Mouse (Mus musculus): ENCODE measurements around the gene Nppb.

The Nppb gene

DNA sequence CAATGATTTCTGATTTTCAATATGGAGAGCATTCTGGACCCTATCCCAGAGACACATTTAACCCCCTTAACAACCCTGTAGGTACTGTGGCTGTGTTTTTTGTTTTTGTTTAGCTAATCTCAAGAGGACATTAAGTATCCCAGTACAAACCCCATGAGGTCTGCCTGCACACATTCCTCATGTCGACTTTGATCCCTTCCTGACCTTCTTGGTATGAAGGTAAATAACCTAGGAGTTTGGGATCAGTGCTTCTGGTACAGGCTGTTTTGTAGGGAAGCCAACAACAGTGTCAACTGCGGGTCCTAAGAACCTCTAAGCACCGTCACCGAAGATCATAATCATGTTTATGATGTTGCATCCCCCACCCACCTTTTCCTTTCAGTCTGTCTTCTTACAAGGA is 7.9 kb upstream of the Nppb start:
- no peak for DNase-seq (ENCODE audit: low spot score)

DNA sequence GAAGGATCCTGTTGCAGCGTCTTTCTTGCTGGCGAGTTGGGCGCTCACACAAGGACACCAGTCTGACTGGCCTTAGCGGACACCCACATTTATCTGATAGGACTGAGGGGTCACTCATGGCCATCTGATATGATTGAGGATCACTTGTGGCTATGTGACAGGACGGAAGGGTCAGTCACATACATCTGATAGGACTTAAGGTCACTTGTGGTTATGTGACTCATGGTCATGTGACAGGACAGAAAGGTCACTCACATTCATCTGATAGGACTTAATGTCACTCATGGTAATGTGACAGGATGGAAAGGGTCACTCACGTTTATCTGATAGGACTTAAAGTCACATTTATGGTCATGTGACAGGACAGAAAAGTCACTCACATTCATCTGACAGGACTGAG is 7.2 kb upstream of the Nppb start:
- DNase-seq (ENCODE audit: low spot score), result no peak

DNA sequence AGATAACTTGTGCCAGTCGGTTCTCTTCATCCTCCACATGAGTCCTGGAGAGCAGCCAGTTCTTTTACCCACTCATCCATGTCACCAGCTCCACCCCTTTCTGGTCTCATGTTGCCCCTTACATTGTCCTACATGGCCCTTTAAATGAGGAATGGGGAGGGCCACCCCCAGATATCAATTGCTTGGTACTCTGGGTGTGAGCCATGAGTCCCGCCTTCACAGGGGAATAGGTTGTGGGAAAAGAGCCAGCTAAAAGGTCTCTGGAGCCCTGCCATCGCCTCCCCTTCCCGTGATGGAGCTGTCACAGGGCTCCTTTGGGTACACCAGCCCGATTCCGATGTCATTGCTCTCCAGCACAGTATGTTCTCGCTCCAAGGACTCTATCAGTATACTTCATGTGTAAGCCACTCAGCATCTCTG is 6.1 kb upstream of the Nppb start:
- no peak for DNase-seq (ENCODE audit: low spot score)

DNA sequence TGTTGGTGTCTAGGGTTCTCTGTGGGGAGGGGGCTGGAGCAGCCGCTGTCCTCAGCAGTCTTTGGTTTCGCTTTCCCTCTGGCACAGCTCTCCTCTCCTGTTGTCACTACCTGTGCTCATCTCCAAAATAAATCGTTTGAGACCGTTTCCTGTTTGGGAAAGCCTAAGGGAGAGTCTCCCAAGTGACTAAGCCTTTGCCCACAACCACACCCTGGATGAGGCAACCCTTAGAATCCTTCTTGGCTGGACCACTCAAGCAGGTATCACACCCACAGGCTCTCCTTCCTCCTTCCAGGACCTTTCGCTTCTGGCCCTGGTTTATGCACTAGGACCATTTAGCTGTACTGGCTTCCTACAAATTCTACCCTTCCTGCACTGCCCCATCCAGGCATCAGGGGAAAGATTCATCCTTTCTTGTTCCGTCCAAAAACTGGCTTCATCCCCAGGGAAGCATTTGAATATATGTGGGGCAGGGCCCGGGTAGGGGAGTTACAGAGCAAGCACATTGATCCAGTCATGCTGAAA is 8.0 kb downstream of the Nppb start:
- DNase-seq (ENCODE audit: low spot score), result no peak

DNA sequence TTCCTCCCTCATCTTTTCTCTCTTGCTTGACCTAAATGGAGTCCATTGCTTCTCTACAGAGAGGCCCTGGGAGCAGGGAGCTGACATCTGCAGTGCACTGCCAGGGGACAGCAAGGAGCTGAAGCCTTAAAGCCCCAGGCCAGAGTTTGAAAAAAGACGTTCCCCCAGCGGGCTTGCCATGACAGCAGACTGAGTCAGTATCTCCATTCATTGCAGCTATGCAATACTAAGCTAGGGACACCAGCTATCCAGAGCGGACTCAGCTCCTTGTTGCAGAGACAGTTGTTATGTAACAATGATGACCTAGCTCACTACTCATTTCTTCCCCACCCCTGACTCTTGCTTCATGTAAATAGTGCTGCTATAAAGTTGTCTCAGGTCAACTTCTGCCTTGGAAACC is 9.7 kb downstream of the Nppb start:
- no peak for DNase-seq (ENCODE audit: low spot score)

DNA sequence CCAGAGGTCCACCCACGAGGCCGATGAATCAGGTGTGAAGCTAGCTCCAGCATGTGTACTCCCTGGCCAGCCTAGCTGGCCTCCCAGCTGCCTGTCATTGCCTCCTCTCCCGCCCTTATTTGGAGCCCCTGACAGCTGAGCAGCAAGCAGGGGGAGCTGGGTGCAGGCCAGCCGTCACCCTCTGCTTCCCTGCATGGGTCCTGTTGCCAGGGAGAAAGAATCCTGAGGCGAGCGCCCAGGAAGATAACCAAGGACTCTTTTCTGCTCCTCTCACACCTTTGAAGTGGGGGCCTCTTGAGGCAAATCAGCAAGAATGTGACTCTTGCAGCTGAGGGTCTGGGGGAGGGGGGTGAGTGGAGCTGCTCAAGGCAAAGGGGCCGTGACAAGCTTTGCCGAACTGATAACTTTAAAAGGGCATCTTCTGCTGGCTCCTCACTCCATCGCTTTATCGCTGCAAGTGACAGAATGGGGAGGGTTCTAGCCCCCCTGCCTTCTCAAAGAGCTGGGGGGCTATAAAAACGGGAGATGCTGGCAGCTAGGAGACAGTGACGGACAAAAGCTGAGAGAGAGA is 14.7 kb downstream of the Nppb start, which contains the start of gene Nppa:
Gene Nppa (plus strand): TSS at position 521 of the 571 bp plus-strand sequence.
- no peak for DNase-seq (ENCODE audit: low spot score)

DNA sequence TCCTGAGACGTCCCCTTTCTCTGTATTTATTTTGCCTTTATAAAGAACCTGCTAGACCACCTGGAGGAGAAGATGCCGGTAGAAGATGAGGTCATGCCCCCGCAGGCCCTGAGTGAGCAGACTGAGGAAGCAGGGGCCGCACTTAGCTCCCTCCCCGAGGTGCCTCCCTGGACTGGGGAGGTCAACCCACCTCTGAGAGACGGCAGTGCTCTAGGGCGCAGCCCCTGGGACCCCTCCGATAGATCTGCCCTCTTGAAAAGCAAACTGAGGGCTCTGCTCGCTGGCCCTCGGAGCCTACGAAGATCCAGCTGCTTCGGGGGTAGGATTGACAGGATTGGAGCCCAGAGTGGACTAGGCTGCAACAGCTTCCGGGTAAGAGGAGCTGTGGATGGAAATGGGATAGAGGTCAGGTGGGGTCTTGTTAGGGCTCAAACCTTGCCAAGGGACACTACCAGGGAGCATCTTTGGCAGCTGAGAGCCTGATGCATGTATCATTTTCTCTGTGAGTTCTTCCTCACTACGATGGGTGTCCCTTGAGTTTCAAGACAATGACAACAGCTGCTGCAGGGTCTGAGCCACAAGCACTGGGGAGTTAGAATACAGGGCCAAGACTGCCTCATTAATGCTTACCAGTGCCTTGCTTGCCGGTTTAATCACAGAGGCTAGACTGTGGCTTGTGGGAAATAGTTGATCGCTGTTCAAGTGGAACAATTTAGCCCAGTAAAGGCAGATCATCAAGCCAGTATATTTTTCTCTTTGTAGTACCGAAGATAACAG is 15.6 kb downstream of the Nppb start:
- DNase-seq (ENCODE audit: low spot score), result no peak

DNA sequence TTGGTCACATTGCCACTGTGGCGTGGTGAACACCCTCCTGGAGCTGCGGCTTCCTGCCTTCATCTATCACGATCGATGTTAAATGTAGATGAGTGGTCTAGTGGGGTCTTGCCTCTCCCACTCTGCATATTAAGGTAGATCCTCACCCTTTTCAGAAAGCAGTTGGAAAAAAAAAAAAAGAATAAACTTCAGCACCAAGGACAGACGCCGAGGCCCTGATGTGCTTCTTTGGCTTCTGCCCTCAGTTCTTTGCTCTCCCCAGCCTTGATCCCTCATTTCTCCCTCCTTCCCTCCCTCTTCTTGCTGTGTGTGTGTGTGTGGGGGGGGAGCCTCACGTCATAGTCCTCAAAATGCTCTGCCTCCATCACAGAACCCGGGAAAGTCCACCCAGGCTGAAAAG is 16.3 kb downstream of the Nppb start:
- no peak for DNase-seq (ENCODE audit: low spot score)

DNA sequence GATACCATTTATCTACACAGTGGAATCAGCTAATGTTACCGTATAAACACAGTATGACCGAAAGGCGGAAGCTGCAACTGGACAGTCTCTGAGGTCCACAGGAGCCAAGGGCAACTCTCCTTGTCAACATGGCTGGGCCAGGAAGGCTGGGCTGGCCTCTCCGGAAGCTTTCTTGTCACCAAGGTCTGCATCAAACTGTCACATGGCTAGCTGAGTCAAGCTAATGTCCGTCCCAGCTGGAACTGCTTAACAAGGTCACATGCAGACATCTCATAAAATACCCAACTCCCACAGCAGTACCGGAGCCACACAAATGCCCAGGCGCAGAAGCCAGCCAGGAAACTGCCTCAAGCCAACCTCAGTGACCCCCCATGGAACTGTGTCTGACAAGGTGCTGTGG is 18.8 kb downstream of the Nppb start:
- no peak for DNase-seq (ENCODE audit: low spot score)

DNA sequence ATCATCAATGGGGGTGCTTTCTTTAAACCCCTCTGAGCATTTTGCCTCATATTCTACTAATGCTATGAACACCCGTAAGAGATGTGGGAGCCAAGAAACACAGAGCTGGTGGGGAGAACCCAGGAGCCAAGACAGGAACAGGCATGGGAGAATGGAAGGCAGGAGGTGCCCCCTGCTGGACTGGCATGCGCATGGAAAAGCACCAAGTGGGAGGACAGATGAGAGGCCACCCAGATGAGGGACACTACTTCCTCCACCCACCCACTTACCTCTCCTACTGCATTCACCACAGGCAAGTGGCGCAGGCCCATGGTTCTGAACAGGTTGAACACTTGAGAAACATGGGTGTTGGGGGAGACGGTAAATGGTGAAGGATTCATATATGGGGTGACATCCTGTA is 22.8 kb downstream of the Nppb start:
- no peak for DNase-seq (ENCODE audit: low spot score)

DNA sequence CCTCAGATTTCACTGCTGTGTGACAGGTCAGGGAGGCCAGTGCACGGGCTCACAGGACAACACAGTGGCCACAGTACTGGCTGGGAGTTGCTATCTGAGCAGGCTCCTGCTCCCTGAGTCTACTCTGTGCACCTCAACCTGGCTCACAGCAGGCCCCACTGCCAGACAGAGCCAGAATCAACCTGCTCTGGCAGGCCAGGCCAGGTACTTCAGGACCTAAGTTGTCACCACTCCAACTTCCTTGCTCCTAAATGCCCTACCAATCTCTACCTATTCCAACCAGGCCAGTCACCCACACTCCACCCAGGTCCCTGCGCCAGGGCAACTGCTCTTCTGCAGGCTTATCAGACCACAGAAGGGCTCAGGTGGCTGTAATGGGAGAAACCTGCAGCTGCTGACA is 24.1 kb downstream of the Nppb start:
- DNase-seq (ENCODE audit: low spot score), result no peak

DNA sequence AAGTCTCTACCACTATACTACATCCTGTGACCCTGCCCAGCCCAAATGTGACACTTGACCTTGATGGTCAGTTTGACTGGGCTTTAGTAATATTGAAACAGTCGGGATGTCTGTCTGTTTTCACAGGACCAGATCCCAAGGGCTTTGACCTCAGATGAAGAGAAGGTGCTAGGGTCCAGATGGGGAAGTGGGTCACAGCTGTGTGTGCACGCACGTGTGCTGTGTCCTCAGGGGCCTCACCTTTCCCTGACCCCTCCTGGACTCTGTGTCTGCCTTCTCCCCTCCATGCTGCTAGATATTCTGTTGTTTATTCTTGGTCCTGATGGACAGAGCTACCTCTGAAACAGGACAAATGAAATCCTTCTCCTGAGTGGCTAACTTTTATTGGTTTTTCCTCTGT is 25.7 kb downstream of the Nppb start:
- no peak for DNase-seq (ENCODE audit: low spot score)

DNA sequence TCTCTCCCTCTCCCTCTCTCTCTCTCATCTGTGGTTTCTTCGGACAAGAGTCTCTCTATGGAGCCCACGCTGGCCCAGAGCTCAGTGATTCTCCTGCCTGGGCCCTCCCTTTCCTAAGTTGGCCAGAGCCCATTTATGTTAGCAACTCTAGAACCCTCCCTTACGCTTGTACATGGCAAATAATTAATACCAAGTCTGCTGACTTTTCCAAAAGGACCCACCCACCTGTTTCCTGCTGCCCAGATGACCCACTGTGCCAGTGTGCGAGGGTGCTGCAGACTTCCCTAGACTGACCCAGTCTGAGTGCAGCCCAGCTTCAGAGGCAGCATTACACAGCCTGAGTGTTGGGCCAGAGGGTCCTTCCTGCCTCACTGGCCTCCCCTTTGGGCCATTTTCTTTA is 26.6 kb downstream of the Nppb start:
- DNase-seq (ENCODE audit: low spot score), result no peak

DNA sequence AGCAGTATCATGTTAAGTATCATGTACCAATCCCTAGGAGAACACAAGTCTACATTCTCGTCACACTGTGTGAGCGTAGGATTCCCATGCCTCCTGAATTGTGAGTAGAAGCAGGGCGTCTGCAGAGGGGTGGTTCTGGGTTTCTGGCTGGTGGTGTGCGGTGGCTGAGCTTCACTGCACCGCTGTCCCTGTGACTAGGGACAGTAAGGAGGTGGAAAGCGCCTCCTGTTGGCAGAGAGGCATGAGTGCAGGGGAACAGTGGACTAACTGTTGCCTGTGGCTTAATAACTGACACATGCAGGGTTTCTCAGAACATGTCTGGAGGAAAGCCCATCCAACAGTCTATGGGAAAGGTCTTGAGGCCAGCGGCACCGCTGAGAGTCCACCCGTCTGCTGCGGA is 29.8 kb downstream of the Nppb start:
- DNase-seq (ENCODE audit: low spot score), result no peak

DNA sequence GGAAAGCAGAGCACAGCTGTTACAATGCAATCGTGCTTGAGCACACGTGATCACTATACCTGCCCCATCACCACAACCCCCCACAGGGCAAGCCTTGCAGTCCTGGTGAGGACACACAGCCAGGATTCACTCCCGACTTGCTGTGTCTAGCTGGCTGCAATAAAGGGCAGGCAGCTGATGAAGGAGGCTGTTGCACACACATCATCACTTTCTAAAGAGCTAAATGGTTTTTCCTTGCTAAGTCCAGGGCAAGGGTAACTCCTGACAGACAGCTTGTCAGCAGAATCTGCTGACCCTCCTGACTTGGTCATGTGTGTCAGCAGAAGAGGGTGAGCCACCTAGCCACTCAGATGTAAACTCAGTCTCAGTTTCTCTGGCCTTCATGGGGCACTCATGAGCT is 31.4 kb downstream of the Nppb start:
- no peak for DNase-seq (ENCODE audit: low spot score)

DNA sequence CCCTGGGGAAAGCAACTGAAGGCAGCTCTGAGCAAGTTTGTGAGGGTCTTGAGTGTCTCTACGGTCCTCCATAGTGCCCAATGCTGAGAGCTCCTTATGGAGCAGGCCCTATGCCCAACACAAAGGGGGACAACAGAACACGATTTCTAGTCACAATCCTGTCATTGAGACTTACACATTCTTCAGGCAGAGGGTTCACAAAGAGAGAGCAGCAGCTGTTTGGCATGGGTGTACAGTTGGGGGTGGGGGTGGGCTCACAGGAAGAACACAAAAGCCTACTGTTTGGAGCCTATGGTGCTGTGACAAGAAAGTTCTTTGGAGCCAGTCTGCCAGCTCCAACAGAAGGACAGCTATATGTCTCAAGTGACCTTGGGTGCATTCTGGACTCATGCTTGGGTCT is 32.8 kb downstream of the Nppb start:
- DNase-seq (ENCODE audit: low spot score), result no peak

DNA sequence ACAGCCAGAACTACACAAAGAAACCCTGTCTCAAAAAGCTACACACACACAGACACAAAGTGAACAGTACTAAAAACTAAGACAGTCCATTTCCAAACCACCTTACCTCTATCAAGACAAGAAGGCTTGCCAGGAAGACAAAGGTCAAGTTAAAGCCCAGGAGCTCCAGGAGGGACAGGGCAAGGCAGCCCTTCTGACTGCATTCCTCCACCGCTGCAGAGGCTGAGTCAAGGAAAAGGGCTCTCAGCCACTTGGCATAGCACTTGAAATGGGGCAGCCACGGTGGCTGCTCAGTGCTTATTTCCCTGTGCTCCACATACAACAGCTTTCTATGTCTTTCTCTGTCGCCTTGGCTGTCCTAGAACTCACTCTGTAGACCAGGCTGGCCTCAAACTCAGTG is 38.4 kb downstream of the Nppb start:
- DNase-seq (ENCODE audit: low spot score), result no peak

DNA sequence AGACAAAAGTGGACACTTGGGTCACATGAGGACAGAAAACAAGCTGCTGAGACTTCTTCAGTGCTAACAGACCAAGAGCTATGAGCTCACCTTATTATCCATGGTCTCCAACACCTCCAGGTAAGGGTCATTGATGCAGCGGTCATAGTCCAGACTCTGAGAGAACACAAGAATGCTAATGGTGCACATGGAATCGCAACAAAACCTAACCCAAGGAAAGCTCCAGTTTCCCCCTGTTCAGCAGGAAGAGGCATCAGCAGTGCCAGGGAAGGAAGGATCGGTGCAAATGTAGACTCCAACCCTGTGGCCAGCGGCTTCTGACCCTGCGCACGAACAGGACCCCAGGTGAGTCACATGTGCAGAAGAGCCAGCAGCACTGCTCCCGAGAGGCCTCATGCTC is 43.7 kb downstream of the Nppb start:
- DNase-seq (ENCODE audit: low spot score), result no peak

DNA sequence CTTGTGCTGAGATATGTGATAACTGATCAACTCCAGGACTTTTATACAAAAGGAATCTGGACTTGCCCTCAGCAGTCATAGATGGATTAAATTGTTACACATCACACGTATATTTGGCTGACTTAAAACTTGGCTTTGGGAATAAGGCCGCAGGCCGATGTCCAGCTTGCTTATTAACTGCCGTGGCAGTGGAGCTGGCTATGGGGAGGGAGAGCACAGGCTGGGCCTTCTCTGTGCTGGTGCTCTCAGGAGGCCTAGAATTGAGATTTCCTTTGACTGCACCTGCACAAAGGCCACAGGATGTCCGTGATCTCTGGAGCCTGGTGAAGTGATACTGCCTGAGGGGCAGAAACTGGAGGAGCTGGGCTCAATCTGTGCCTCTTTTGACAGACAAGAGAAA is 44.9 kb downstream of the Nppb start:
- no peak for DNase-seq (ENCODE audit: low spot score)

DNA sequence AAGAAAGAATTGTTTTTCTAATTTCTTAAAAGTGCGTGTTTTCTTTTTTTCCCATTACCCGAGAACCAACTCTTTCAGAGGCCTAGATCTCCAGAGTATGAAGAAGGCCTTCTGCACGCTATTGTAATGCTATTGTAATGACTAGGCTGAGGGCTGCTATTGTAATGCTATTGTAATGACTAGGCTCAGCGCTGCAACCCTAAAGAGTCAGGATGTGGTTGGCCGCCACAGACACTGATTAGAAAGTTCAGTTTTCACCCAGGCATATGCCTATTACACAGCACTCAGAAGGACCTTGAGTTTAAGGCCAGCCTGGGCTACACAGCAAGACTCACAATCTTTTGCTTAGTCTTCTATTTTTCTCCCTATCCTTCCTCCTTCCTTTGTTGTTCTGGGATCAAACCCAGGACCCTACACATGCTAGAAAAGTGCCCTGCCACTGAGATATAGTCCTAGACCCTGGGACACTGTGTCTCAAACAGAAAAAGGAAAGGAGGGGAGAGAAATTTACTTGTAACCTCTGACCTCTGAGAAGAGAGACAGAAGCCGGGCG is 48.3 kb downstream of the Nppb start:
- DNase-seq (ENCODE audit: low spot score), result no peak

DNA sequence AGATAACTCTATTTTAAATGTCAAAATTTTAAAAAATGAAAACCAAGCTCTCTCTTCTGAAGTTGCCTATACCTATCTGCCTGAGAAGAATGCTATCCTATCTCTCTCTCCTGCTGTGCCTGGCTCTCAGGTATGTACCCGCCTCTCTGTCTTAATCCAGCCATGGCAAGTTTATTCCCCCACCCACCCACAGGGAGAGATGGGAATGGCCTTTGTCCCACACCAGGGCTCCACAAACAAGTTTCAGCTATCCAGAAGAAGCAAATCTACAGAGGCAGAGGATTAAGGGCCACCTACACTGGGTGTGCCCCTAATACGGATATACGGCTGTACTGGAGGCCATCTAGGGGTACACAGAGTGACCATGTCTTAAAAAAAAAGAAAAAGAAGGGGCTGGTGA is 49.9 kb downstream of the Nppb start:
- no peak for DNase-seq (ENCODE audit: low spot score)

Data from ovary, adult 18-20 months (tissue).